Mouse (Mus musculus) lung, embryonic 16.5 days (tissue): ENCODE data around the gene Serpina5. TPM values are rescaled to one million over a fixed set of nuclear protein-coding genes. Genes with fewer than 3 reads are reported as not detected.

Experiments used
- ATAC-seq: fragments of 200-750 bp; cut with Nextera tagmentation; 2 replicates; pipeline ENCODE4 v1.8.0; 2017; ENCODE audit warnings: low read depth, mild to moderate bottlenecking, moderate library complexity
- H3K27ac ChIP-seq: fragments of 300-500 bp; sonication (generic); 2 replicates; pipeline ENCODE4 v1.5.1; 2014; ENCODE audit warnings: mild to moderate bottlenecking, control low read depth, low read length
- H3K27me3 ChIP-seq: fragments of 300-500 bp; sonication (generic); 2 replicates; pipeline ENCODE4 v1.6.1; 2014; ENCODE audit warnings: low read depth, low read length, mixed read lengths; ENCODE audit not compliant: control insufficient read depth, insufficient read depth
- H3K36me3 ChIP-seq: fragments of 300-500 bp; sonication (generic); 2 replicates; pipeline ENCODE4 v1.6.1; 2014; ENCODE audit warnings: low read length; ENCODE audit not compliant: control insufficient read depth, insufficient read depth
- H3K4me1 ChIP-seq: fragments of 300-500 bp; sonication (generic); replicated peaks from 2 replicates; pipeline ENCODE4 v1.6.1; 2014; ENCODE audit warnings: low read length, mixed read lengths; ENCODE audit not compliant: control insufficient read depth, insufficient read depth
- H3K4me2 ChIP-seq: fragments of 300-500 bp; sonication (generic); 2 replicates; pipeline ENCODE4 v1.6.1; 2014; ENCODE audit warnings: low read depth, low read length, control low read depth
- H3K4me3 ChIP-seq: fragments of 300-500 bp; sonication (generic); 2 replicates; pipeline ENCODE4 v1.5.1; 2014; ENCODE audit warnings: mild to moderate bottlenecking, low read length, control low read depth
- H3K9ac ChIP-seq: fragments of 300-500 bp; sonication (generic); 2 replicates; pipeline ENCODE4 v1.6.1; 2014; ENCODE audit warnings: low read length, control low read depth
- H3K9me3 ChIP-seq: fragments of 300-500 bp; sonication (generic); 2 replicates; pipeline ENCODE4 v1.6.1; 2016; ENCODE audit warnings: low read length; ENCODE audit not compliant: control insufficient read depth
- WGBS: fragments of 180-500 bp; shearing (Covaris S2); extraction: QIAGEN DNeasy Blood & Tissue Kit; methylation state at CpG from one replicate; pipeline ENCODE4 v1.1.7; 2014; 5-methylcytosine and 5-hydroxymethylcytosine counted together
- polyA plus RNA-seq: library from polyadenylated mRNA; unstranded; fragments of >200 nt; fragmentation: Nextera tagmentation; extraction: Ambion mirVana; gene quantifications from 2 replicates; pipeline ENCODE4 v1.2.1, GENCODE M21; 2015

Gene Serpina5
- polyA plus RNA-seq, 1 experiment from 2014 or later = not detected

DNA sequence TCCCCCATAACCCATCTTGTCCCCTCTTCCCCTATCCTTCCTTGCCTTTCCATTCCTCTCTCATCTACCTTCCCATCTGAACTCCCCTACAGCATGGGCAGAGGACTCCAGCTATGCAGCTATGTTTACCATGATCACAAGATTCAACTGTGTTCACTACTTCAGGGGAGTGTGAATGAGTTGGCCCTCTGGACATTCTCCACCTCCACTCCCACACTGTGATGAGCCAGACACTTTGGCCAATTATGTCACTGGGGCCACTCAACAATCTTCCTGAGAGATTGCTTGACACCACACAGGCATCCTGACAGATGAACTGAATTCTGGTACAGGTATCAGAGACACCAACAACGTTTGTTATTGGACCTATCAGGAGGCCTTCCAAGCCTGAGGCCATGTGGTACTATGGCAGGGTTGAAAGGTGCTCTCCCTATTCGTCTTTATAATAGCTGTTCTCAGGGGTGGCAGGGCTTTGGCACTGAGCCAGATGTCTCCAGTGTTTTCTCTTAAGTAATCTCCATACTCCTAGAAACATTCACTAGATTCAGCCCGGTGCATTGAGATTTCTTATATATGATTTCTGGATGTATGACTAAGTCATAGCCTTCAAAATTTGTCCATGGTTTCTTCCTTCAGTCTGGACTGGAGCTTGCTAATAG lies 14.1 kb downstream of the Serpina5 start:
- ATAC-seq = no peak
- Histone ChIP-seq H3K4me2 (no peak overlapping the region), H3K4me1 (no peaks in the 10 kb centered on the region), H3K36me3 (no peaks in the 10 kb centered on the region), H3K9ac (no peak overlapping the region), H3K27me3 (no peaks in the 10 kb centered on the region), H3K27ac (no peak overlapping the region), H3K9me3 (no peaks in the 10 kb centered on the region), H3K4me3 (no peak overlapping the region)
- 32% methylated on average over 3 of the region's 3 CpGs for WGBS

DNA sequence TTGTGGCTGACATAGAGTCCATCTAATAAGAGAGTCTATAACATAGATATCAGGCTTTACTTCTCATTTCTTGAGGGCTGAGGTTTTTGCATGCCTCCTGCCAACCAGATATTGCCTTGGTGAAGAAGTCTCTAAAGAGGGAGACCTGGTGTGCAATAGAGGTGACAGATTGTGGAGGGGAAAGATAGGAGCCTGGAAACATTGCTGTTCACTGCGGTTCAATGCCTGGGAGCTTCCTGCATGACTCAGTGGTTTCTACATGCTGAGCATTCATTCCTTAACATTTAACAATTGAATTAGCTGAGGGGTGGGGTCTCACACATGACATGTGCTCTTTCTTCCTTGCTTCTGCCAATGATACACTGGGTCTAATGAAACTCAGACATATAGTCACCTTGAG lies 22.2 kb downstream of the Serpina5 start:
- Histone ChIP-seq H3K9me3 (no peaks in the 10 kb centered on the region), H3K36me3 (no peaks in the 10 kb centered on the region), H3K27ac (no peak overlapping the region), H3K27me3 (no peaks in the 10 kb centered on the region), H3K4me2 (no peak overlapping the region), H3K4me1 (no peaks in the 10 kb centered on the region), H3K4me3 (no peak overlapping the region), H3K9ac (no peak overlapping the region)
- no peak for ATAC-seq
- WGBS = 75% methylated on average over 1 of the region's 1 CpGs

DNA sequence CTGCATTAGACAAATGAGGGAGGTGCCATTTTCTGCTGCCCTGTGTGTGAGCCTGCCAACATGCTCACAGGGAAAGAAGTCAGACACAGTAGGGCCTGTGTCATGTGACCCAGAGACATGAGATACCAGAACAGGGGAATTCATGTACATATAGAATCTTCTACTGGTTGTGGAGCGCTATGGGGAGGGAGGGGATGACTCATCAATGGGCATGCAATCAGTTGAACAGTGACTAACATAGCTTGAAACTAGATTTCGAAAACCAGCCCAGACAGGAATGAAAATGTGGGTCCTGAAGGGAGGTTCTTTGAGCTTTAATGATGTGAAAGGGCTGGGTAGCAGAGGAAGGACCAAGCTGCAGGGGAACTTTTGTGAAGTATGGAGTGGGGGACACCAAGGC lies 23.1 kb downstream of the Serpina5 start:
- no peak for ATAC-seq
- Histone ChIP-seq H3K9me3 (no peaks in the 10 kb centered on the region), H3K4me1 (no peaks in the 10 kb centered on the region), H3K36me3 (no peaks in the 10 kb centered on the region), H3K4me2 (no peak overlapping the region), H3K27ac (no peak overlapping the region), H3K9ac (no peak overlapping the region), H3K4me3 (no peak overlapping the region), H3K27me3 (no peaks in the 10 kb centered on the region)
- WGBS = 71% methylated on average over 2 of the region's 2 CpGs

- Histone ChIP-seq H3K9ac (no peak overlapping the region), H3K4me2 (no peak overlapping the region), H3K4me3 (no peak overlapping the region), H3K36me3 (no peaks in the 10 kb centered on the region), H3K9me3 (no peaks in the 10 kb centered on the region), H3K27me3 (no peaks in the 10 kb centered on the region), H3K27ac (no peak overlapping the region), H3K4me1 (no peaks in the 10 kb centered on the region)
- no peak for ATAC-seq
- 68% methylated on average over 5 of the region's 5 CpGs for WGBS
Measured at GRCm38 (mm10) chr12:104125021-104125560, 24.2 kb downstream of the Serpina5 start.

- no peaks in the 10 kb centered on the region for H3K36me3 ChIP-seq
- no peaks in the 10 kb centered on the region for H3K9me3 ChIP-seq
- no peak within 1 kb of the TSS for H3K9ac ChIP-seq
- no peaks in the 10 kb centered on the region for H3K4me1 ChIP-seq
- H3K27ac ChIP-seq = no peak within 1 kb of the TSS
- no peak for ATAC-seq
- 76% methylated on average over 5 of the region's 5 CpGs for WGBS
- H3K4me2 ChIP-seq = no peak within 1 kb of the TSS
- no peak within 1 kb of the TSS for H3K4me3 ChIP-seq
- no peaks in the 10 kb centered on the region for H3K27me3 ChIP-seq
Measured at GRCm38 (mm10) chr12:104127696-104128095, 26.8 kb downstream of the Serpina5 start, which contains the start of gene Serpina3b. Gene Serpina3b (plus strand): TSS chr12:104127996.

DNA sequence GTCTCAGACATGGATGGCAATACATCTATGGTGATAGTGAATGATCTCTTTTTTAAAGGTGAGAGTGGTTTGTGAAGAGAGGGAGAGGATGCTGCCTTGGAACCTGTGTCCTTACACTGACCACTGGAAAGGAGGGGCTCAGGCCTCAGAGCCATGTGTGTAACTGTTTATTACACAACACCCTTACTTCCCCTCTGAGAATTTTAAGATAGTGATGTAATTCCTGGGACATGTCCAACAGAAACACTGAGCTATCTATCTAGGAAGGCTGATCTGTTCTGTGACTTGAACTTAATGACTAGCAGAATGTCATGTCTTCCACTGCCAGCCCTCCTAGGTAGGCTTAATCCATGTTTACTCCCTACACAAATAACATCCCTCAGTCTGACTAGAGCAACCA lies 30.1 kb downstream of the Serpina5 start:
- Histone ChIP-seq H3K9ac (no peak overlapping the region), H3K4me1 (no peaks in the 10 kb centered on the region), H3K27ac (no peak overlapping the region), H3K4me2 (no peak overlapping the region), H3K36me3 (no peaks in the 10 kb centered on the region), H3K27me3 (no peaks in the 10 kb centered on the region), H3K4me3 (no peak overlapping the region), H3K9me3 (no peaks in the 10 kb centered on the region)
- ATAC-seq = no peak

- no peak overlapping the region for H3K4me3 ChIP-seq
- no peaks in the 10 kb centered on the region for H3K36me3 ChIP-seq
- H3K4me1 ChIP-seq = no peaks in the 10 kb centered on the region
- ATAC-seq = no peak
- no peaks in the 10 kb centered on the region for H3K27me3 ChIP-seq
- 68% methylated on average over 2 of the region's 2 CpGs for WGBS
- H3K4me2 ChIP-seq = no peak overlapping the region
- H3K27ac ChIP-seq = no peak overlapping the region
- H3K9me3 ChIP-seq = no peaks in the 10 kb centered on the region
- H3K9ac ChIP-seq = no peak overlapping the region
Measured at GRCm38 (mm10) chr12:104138216-104138615, 37.3 kb downstream of the Serpina5 start.

- Histone ChIP-seq H3K4me3 (no peak overlapping the region), H3K4me1 (no peaks in the 10 kb centered on the region), H3K9me3 (no peaks in the 10 kb centered on the region), H3K27me3 (no peaks in the 10 kb centered on the region), H3K27ac (no peak overlapping the region), H3K9ac (no peak overlapping the region), H3K36me3 (no peaks in the 10 kb centered on the region), H3K4me2 (no peak overlapping the region)
- 90% methylated on average over 4 of the region's 4 CpGs for WGBS
- no peak for ATAC-seq
Measured at GRCm38 (mm10) chr12:104140543-104141103, 39.7 kb downstream of the Serpina5 start.

DNA sequence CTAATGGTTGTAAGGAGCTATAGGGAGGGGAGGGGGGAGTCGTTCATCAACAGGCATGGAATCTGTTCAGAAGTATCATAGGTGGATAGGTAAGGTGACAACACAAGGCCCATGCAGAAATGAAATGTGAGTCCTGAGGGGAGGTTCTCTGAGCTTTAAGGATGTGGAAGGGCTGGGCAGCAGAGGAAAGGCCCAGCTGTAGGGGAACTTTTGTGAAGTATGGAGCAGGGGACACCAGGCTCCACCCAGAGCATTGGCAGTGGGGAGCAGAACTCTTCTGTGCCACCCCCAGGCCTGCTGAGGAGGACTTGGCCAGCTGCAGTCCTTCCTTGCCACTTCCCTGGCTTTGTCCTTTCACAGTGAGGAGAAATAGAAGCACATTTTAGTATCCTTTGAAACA lies 40.6 kb downstream of the Serpina5 start:
- WGBS = 67% methylated on average over 1 of the region's 1 CpGs
- Histone ChIP-seq H3K27me3 (no peaks in the 10 kb centered on the region), H3K4me3 (no peak overlapping the region), H3K9me3 (no peaks in the 10 kb centered on the region), H3K4me1 (no peaks in the 10 kb centered on the region), H3K9ac (no peak overlapping the region), H3K36me3 (no peaks in the 10 kb centered on the region), H3K27ac (no peak overlapping the region), H3K4me2 (no peak overlapping the region)
- no peak for ATAC-seq
